8 mouse cellular contexts compared by ENCODE assay signal in genomic region chr2:30600291-30600690, GRCm38 (mm10). TPM values are rescaled to one million over a fixed set of nuclear protein-coding genes. Genes with fewer than 3 reads are reported as not detected.
DNase-seq lines count a peak whose midpoint lies in the region; ATAC-seq and TF ChIP-seq lines count a peak whose summit lies in the region.

No protein-coding gene starts in this region.

- no peak for DNase-seq in midbrain, embryonic 10.5 days (ENCODE audit: low spot score)
- DNase-seq in midbrain, postnatal 0 days (ENCODE audit: low spot score) = no peak
- no peak for DNase-seq in layer of hippocampus, adult 9-11 months
- no peak for DNase-seq in layer of hippocampus, postnatal 36 days

- no peak for TF ChIP-seq CTCF in midbrain, postnatal 0 days (IDR thresholded peaks at IDR 0.05)

- WGBS in midbrain, embryonic 10.5 days = 18% methylated on average over 9 of the region's 9 CpGs
- WGBS in midbrain, postnatal 0 days = 15% methylated on average over 9 of the region's 9 CpGs
- 6% methylated on average over 9 of the region's 9 CpGs for WGBS in embryonic facial prominence, embryonic 15.5 days
- WGBS in hindbrain, embryonic 13.5 days = 14% methylated on average over 9 of the region's 9 CpGs
- WGBS in limb, embryonic 15.5 days = 6% methylated on average over 9 of the region's 9 CpGs
- WGBS in neural tube, embryonic 15.5 days = 19% methylated on average over 9 of the region's 9 CpGs

- no peak for ATAC-seq in midbrain, postnatal 0 days (ENCODE audit: low FRiP score)
- ATAC-seq in embryonic facial prominence, embryonic 15.5 days (ENCODE audit: insufficient number of reproducible peaks, low FRiP score, low TSS enrichment, low read depth) = no peak
- no peak for ATAC-seq in hindbrain, embryonic 13.5 days (ENCODE audit: low FRiP score)
- no peak for ATAC-seq in limb, embryonic 15.5 days (ENCODE audit: insufficient number of reproducible peaks, low FRiP score, low TSS enrichment, low read depth)
- ATAC-seq in neural tube, embryonic 15.5 days (ENCODE audit: low FRiP score) = no peak

- H3K4me3 ChIP-seq in midbrain, embryonic 10.5 days = no peak overlapping the region
- H3K4me3 ChIP-seq in midbrain, postnatal 0 days (ENCODE audit: low read depth, low read length) = no peak overlapping the region
- H3K4me3 ChIP-seq in embryonic facial prominence, embryonic 15.5 days (replicated peaks) = 0 out of 2 replicates have a peak overlapping the region, but pooled peaks have one; percentile 5
- H3K4me3 ChIP-seq in hindbrain, embryonic 13.5 days = no peak overlapping the region
- H3K4me3 ChIP-seq in limb, embryonic 15.5 days = peak overlapping the region; percentile 10
- no peak overlapping the region for H3K4me3 ChIP-seq in neural tube, embryonic 15.5 days (replicated peaks)

- H3K4me2 ChIP-seq in midbrain, postnatal 0 days (ENCODE audit: low read depth, low read length, poor library complexity, severe bottlenecking) = no peak overlapping the region
- peak overlapping the region; percentile 39 for H3K4me2 ChIP-seq in embryonic facial prominence, embryonic 15.5 days (replicated peaks)
- H3K4me2 ChIP-seq in hindbrain, embryonic 13.5 days = peak overlapping the region; percentile 21
- peak overlapping the region; percentile 36 for H3K4me2 ChIP-seq in limb, embryonic 15.5 days
- peak overlapping the region; percentile 22; the same call in 1 of the 2 replicates for H3K4me2 ChIP-seq in neural tube, embryonic 15.5 days

- H3K9me3 ChIP-seq in midbrain, embryonic 10.5 days (replicated peaks) = no peaks in the 10 kb centered on the region
- no peaks in the 10 kb centered on the region for H3K9me3 ChIP-seq in midbrain, postnatal 0 days (ENCODE audit: low read length)
- H3K9me3 ChIP-seq in embryonic facial prominence, embryonic 15.5 days (replicated peaks) = no peaks in the 10 kb centered on the region
- no peaks in the 10 kb centered on the region for H3K9me3 ChIP-seq in hindbrain, embryonic 13.5 days
- no peaks in the 10 kb centered on the region for H3K9me3 ChIP-seq in limb, embryonic 15.5 days
- no peaks in the 10 kb centered on the region for H3K9me3 ChIP-seq in neural tube, embryonic 15.5 days (replicated peaks)

- H3K9ac ChIP-seq in midbrain, postnatal 0 days (replicated peaks; ENCODE audit: low read length, poor library complexity, severe bottlenecking) = no peak overlapping the region
- H3K9ac ChIP-seq in embryonic facial prominence, embryonic 15.5 days = peak overlapping the region; percentile 3; the same call in 1 of the 2 replicates
- peak overlapping the region; percentile 39; the same call in 1 of the 2 replicates for H3K9ac ChIP-seq in hindbrain, embryonic 13.5 days
- H3K9ac ChIP-seq in limb, embryonic 15.5 days = peak overlapping the region; percentile 23; the same call in 1 of the 2 replicates
- no peak overlapping the region for H3K9ac ChIP-seq in neural tube, embryonic 15.5 days (replicated peaks)

- H3K27me3 ChIP-seq in midbrain, embryonic 10.5 days (ENCODE audit: low read depth, poor library complexity, severe bottlenecking) = peaks cover 29% of the 10 kb centered on the region
- no peaks in the 10 kb centered on the region for H3K27me3 ChIP-seq in midbrain, postnatal 0 days (ENCODE audit: insufficient read depth, low read length)
- H3K27me3 ChIP-seq in embryonic facial prominence, embryonic 15.5 days = no peaks in the 10 kb centered on the region
- no peaks in the 10 kb centered on the region for H3K27me3 ChIP-seq in hindbrain, embryonic 13.5 days
- H3K27me3 ChIP-seq in limb, embryonic 15.5 days = no peaks in the 10 kb centered on the region
- no peaks in the 10 kb centered on the region for H3K27me3 ChIP-seq in neural tube, embryonic 15.5 days (replicated peaks)

- H3K27ac ChIP-seq in midbrain, embryonic 10.5 days (replicated peaks) = peak overlapping the region; percentile 76
- no peak overlapping the region; the same call in 1 of the 2 replicates for H3K27ac ChIP-seq in midbrain, postnatal 0 days (ENCODE audit: low read depth, low read length)
- H3K27ac ChIP-seq in embryonic facial prominence, embryonic 15.5 days (replicated peaks) = peak overlapping the region; percentile 96
- peak overlapping the region; percentile 71 for H3K27ac ChIP-seq in hindbrain, embryonic 13.5 days
- H3K27ac ChIP-seq in limb, embryonic 15.5 days = peak overlapping the region; percentile 93
- H3K27ac ChIP-seq in neural tube, embryonic 15.5 days (replicated peaks) = peak overlapping the region; percentile 64

- no peaks in the 10 kb centered on the region for H3K36me3 ChIP-seq in midbrain, embryonic 10.5 days
- no peaks in the 10 kb centered on the region for H3K36me3 ChIP-seq in midbrain, postnatal 0 days (ENCODE audit: insufficient read depth, low read length)
- H3K36me3 ChIP-seq in embryonic facial prominence, embryonic 15.5 days = no peaks in the 10 kb centered on the region
- no peaks in the 10 kb centered on the region for H3K36me3 ChIP-seq in hindbrain, embryonic 13.5 days
- H3K36me3 ChIP-seq in limb, embryonic 15.5 days = no peaks in the 10 kb centered on the region
- no peaks in the 10 kb centered on the region for H3K36me3 ChIP-seq in neural tube, embryonic 15.5 days

- H3K4me1 ChIP-seq in midbrain, embryonic 10.5 days = peaks cover 58% of the 10 kb centered on the region
- H3K4me1 ChIP-seq in midbrain, postnatal 0 days (ENCODE audit: insufficient read depth, low read length) = peaks cover 10% of the 10 kb centered on the region
- H3K4me1 ChIP-seq in embryonic facial prominence, embryonic 15.5 days = peaks cover 64% of the 10 kb centered on the region
- peaks cover 60% of the 10 kb centered on the region for H3K4me1 ChIP-seq in hindbrain, embryonic 13.5 days (replicated peaks)
- peaks cover 61% of the 10 kb centered on the region for H3K4me1 ChIP-seq in limb, embryonic 15.5 days
- H3K4me1 ChIP-seq in neural tube, embryonic 15.5 days = peaks cover 48% of the 10 kb centered on the region

RNA-seq across cellular contexts. Expression of gene Cstad, which starts 5.5 kb away (rescaled TPM):
- polyA plus RNA-seq in midbrain, embryonic 10.5 days (2016; fragmentation: Nextera tagmentation; extraction: Ambion mirVana) = 0.20 and 0.34 TPM in 2 replicates
- 0.55 and 2.2 TPM in 2 replicates for total RNA-seq in midbrain, postnatal 0 days (2014; rRNA removed)
- 0.64 and 0.70 TPM in 2 replicates for polyA plus RNA-seq in midbrain, postnatal 0 days (2015; fragmentation: Nextera tagmentation; extraction: Ambion mirVana)
- polyA plus RNA-seq in embryonic facial prominence, embryonic 15.5 days (2015; fragmentation: Nextera tagmentation; extraction: Ambion mirVana) = 1.8 and 3.2 TPM in 2 replicates
- polyA plus RNA-seq in hindbrain, embryonic 13.5 days (2015; fragmentation: Nextera tagmentation; extraction: Ambion mirVana) = 0.77 and 0.83 TPM in 2 replicates
- 2.0 and 2.2 TPM in 2 replicates for polyA plus RNA-seq in limb, embryonic 15.5 days (2015; fragmentation: Nextera tagmentation; extraction: Ambion mirVana)
- 0.31 and 0.83 TPM in 2 replicates for polyA plus RNA-seq in neural tube, embryonic 15.5 days (2015; fragmentation: Nextera tagmentation; extraction: Ambion mirVana)
- 1 to 10 TPM; 3.5 to 4.0 TPM for total RNA-seq in layer of hippocampus, postnatal 36 days (2021)

Comparison
In these comparisons a context has a peak if more than half of its experiments do, and no peak if none do; other contexts are left out.
1. H3K4me3 ChIP-seq: peak in embryonic facial prominence, embryonic 15.5 days (single experiment) and limb, embryonic 15.5 days (single experiment); none in midbrain, embryonic 10.5 days (single experiment), midbrain, postnatal 0 days (single experiment), hindbrain, embryonic 13.5 days (single experiment) and neural tube, embryonic 15.5 days (single experiment).
2. H3K9ac ChIP-seq: peak in embryonic facial prominence, embryonic 15.5 days (single experiment), hindbrain, embryonic 13.5 days (single experiment) and limb, embryonic 15.5 days (single experiment); none in midbrain, postnatal 0 days (single experiment) and neural tube, embryonic 15.5 days (single experiment).